Mouse (Mus musculus) forebrain, embryonic 13.5 days (tissue): ENCODE measurements around the gene Tppp2. TPM values are rescaled to one million over a fixed set of nuclear protein-coding genes. Genes with fewer than 3 reads are reported as not detected.

Experiments
- ATAC-seq: fragments of 200-750 bp; cut with Nextera tagmentation; 2 replicates; pipeline ENCODE4 v1.8.0; 2017
- H3K27ac ChIP-seq: fragments of 300-500 bp; sonication (generic); 2 replicates; pipeline ENCODE4 v1.5.1; 2015; ENCODE audit warnings: inconsistent platforms, mild to moderate bottlenecking, moderate library complexity
- H3K27me3 ChIP-seq: fragments of 300-500 bp; sonication (generic); 2 replicates; pipeline ENCODE4 v1.6.1; 2015; ENCODE audit warnings: mild to moderate bottlenecking, inconsistent platforms
- H3K36me3 ChIP-seq: fragments of 300-500 bp; sonication (generic); 2 replicates; pipeline ENCODE4 v1.6.1; 2015; ENCODE audit warnings: mild to moderate bottlenecking, inconsistent platforms; ENCODE audit not compliant: poor library complexity, severe bottlenecking
- H3K4me1 ChIP-seq: fragments of 300-500 bp; sonication (generic); 2 replicates; pipeline ENCODE4 v1.6.1; 2015; ENCODE audit warnings: inconsistent platforms
- H3K4me2 ChIP-seq: fragments of 300-500 bp; sonication (generic); 2 replicates; pipeline ENCODE4 v1.6.1; 2015; ENCODE audit warnings: inconsistent platforms, mild to moderate bottlenecking, moderate library complexity
- H3K4me3 ChIP-seq: fragments of 300-500 bp; sonication (generic); 2 replicates; pipeline ENCODE4 v1.5.1; 2015; ENCODE audit warnings: mild to moderate bottlenecking, inconsistent platforms
- H3K9ac ChIP-seq: fragments of 300-500 bp; sonication (generic); 2 replicates; pipeline ENCODE4 v1.6.1; 2015; ENCODE audit warnings: mild to moderate bottlenecking, inconsistent platforms
- H3K9me3 ChIP-seq: fragments of 300-500 bp; sonication (generic); replicated peaks from 2 replicates; pipeline ENCODE4 v1.6.1; 2016; ENCODE audit warnings: inconsistent platforms
- WGBS: fragments of 180-500 bp; shearing (Covaris S2); methylation state at CpG from one replicate; pipeline ENCODE4 v1.1.7; 2015; 5-methylcytosine and 5-hydroxymethylcytosine counted together
- polyA plus RNA-seq: library from polyadenylated mRNA; unstranded; fragments of >200 nt; fragmentation: Nextera tagmentation; extraction: Ambion mirVana; gene quantifications from 2 replicates; pipeline ENCODE4 v1.2.1, GENCODE M21; 2015

The Tppp2 gene
- polyA plus RNA-seq, 1 experiment from 2014 or later: not detected

GRCm38 (mm10) chr14:51929968-51930367, 11.7 kb downstream of the Tppp2 start:
- Histone ChIP-seq H3K9ac (no peak overlapping the region), H3K36me3 (no peaks in the 10 kb centered on the region), H3K27ac (no peak overlapping the region), H3K4me3 (no peak overlapping the region), H3K4me1 (0 out of 2 replicates have a peak, but pooled peaks cover 5% of the 10 kb centered on the region), H3K4me2 (no peak overlapping the region), H3K9me3 (no peaks in the 10 kb centered on the region), H3K27me3 (no peaks in the 10 kb centered on the region)
- ATAC-seq: no peak
- WGBS: 65% methylated on average over 9 of the region's 9 CpGs

- Histone ChIP-seq H3K4me2 (no peak overlapping the region), H3K9me3 (no peaks in the 10 kb centered on the region), H3K36me3 (no peaks in the 10 kb centered on the region), H3K27me3 (no peaks in the 10 kb centered on the region), H3K4me1 (0 out of 2 replicates have a peak, but pooled peaks cover 5% of the 10 kb centered on the region), H3K4me3 (no peak overlapping the region), H3K27ac (no peak overlapping the region), H3K9ac (peak overlapping the region; percentile 8; the same call in 1 of the 2 replicates)
- WGBS: 30% methylated on average over 5 of the region's 5 CpGs
- peak; percentile 92 for ATAC-seq
These were observed 12.6 kb downstream of the Tppp2 start for GRCm38 (mm10) chr14:51930824-51931223.

GRCm38 (mm10) chr14:51932092-51933020, 14.1 kb downstream of the Tppp2 start:
- Histone ChIP-seq H3K36me3 (no peaks in the 10 kb centered on the region), H3K4me3 (no peak overlapping the region), H3K27me3 (no peaks in the 10 kb centered on the region), H3K4me1 (0 out of 2 replicates have a peak, but pooled peaks cover 5% of the 10 kb centered on the region), H3K4me2 (no peak overlapping the region), H3K27ac (no peak overlapping the region), H3K9me3 (0 out of 2 replicates have a peak, but pooled peaks cover 4% of the 10 kb centered on the region), H3K9ac (no peak overlapping the region)
- WGBS: 83% methylated on average over 10 of the region's 10 CpGs
- ATAC-seq: no peak

DNA sequence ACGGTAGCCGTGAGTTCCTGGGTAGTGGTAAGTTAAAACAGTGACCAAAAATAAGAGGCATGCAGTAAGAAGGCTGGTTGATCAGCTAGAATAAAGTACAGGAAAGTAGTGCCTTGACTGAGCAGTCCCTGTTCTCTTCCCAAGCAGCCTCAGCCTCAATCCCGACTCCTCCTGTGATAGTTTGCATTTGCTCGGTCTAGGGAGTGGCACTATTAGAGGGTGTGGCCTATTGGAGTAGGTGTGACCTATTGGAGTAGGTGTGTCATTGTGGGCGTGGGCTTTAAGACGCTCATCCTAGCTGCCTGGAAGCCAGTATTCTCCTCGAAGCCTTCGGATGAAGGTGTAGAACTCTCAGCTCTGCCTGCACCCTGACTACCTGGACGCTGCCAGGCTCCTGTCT, 20.8 kb downstream of the Tppp2 start:
- no peak for ATAC-seq

DNA sequence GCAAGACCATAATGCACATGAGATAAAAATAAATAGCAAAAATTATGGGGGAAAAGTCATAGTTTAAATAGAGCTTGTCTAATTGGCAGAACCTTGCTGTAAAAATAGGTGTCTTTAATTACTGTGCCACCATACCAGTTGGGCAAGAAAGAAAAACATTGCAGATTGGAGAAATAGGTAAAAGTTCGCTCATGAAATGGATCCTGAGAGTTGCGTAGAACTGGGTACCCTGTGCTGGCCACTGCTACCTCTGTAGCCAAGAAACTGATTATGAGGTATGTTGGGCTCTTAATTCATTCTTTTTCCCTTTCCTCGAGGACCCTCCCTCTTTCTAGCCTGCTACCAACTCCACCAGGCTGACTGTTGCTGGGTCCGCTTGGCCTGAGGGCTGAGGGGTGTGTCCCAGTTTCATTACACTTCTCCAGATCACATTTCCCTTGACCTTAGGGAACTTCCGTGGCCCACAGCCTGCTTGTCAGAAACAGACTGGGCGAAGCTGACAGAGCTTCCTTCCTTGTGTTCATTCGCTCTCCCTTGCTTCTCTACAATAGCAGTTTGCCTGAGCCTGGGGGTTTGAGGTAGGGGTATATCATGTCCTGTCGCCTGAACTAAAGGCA, 22.8 kb downstream of the Tppp2 start:
- Histone ChIP-seq H3K4me2 (no peak overlapping the region), H3K4me3 (no peak overlapping the region), H3K4me1 (no peaks in the 10 kb centered on the region), H3K27me3 (no peaks in the 10 kb centered on the region), H3K9me3 (0 out of 2 replicates have a peak, but pooled peaks cover 7% of the 10 kb centered on the region), H3K36me3 (no peaks in the 10 kb centered on the region), H3K27ac (no peak overlapping the region), H3K9ac (no peak overlapping the region)
- ATAC-seq: no peak
- 39% methylated on average over 8 of the region's 8 CpGs for WGBS

More for the DNA sequence above, 20.8 kb downstream of the Tppp2 start:
- Histone ChIP-seq H3K27ac (no peak overlapping the region), H3K36me3 (no peaks in the 10 kb centered on the region), H3K4me1 (no peaks in the 10 kb centered on the region), H3K27me3 (no peaks in the 10 kb centered on the region), H3K4me3 (no peak overlapping the region), H3K9me3 (0 out of 2 replicates have a peak, but pooled peaks cover 7% of the 10 kb centered on the region), H3K4me2 (no peak overlapping the region), H3K9ac (no peak overlapping the region)
- 87% methylated on average over 9 of the region's 9 CpGs for WGBS

GRCm38 (mm10) chr14:51941577-51941976, 23.4 kb downstream of the Tppp2 start:
- Histone ChIP-seq H3K4me3 (no peak overlapping the region), H3K4me1 (no peaks in the 10 kb centered on the region), H3K4me2 (no peak overlapping the region), H3K27ac (no peak overlapping the region), H3K36me3 (no peaks in the 10 kb centered on the region), H3K9me3 (0 out of 2 replicates have a peak, but pooled peaks cover 4% of the 10 kb centered on the region), H3K27me3 (no peaks in the 10 kb centered on the region), H3K9ac (no peak overlapping the region)
- WGBS: 55% methylated on average over 9 of the region's 9 CpGs
- no peak for ATAC-seq

- H3K27me3 ChIP-seq: no peaks in the 10 kb centered on the region
- 0 out of 2 replicates have a peak, but pooled peaks cover 4% of the 10 kb centered on the region for H3K9me3 ChIP-seq
- H3K4me2 ChIP-seq: no peak overlapping the region
- 74% methylated on average over 7 of the region's 7 CpGs for WGBS
- no peak overlapping the region for H3K9ac ChIP-seq
- H3K27ac ChIP-seq: no peak overlapping the region
- no peaks in the 10 kb centered on the region for H3K4me1 ChIP-seq
- ATAC-seq: no peak
- H3K4me3 ChIP-seq: no peak overlapping the region
- H3K36me3 ChIP-seq: no peaks in the 10 kb centered on the region
These were observed 24.0 kb downstream of the Tppp2 start for GRCm38 (mm10) chr14:51942236-51942635.

DNA sequence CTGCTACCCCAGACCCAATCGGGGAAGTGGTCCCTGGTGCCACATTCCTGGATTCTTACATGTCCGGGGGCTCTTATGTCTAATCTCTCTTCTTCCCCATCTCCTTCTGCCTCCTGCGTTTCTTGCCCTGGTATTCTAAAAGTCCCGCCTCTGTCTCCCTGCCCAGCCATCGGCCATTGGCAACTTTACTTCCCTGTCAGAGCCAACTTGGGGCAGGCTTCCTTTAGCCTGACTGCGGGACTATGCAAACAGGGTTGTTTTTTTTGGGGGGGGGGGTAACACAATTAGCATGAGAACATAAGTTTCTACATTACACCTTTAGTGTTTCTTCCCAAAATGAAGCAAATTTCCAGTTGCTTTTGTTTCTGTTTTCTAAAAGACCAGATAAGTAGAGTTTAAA, 25.1 kb downstream of the Tppp2 start:
- Histone ChIP-seq H3K27me3 (no peaks in the 10 kb centered on the region), H3K4me3 (no peak overlapping the region), H3K27ac (no peak overlapping the region), H3K4me2 (no peak overlapping the region), H3K9ac (no peak overlapping the region), H3K4me1 (no peaks in the 10 kb centered on the region), H3K36me3 (no peaks in the 10 kb centered on the region), H3K9me3 (no peaks in the 10 kb centered on the region)
- no peak for ATAC-seq
- 91% methylated on average over 6 of the region's 6 CpGs for WGBS

GRCm38 (mm10) chr14:51960316-51960715, 42.1 kb downstream of the Tppp2 start:
- Histone ChIP-seq H3K9me3 (no peaks in the 10 kb centered on the region), H3K9ac (no peak overlapping the region), H3K36me3 (no peaks in the 10 kb centered on the region), H3K27me3 (no peaks in the 10 kb centered on the region), H3K4me2 (no peak overlapping the region), H3K4me1 (no peaks in the 10 kb centered on the region), H3K4me3 (no peak overlapping the region), H3K27ac (no peak overlapping the region)
- 86% methylated on average over 2 of the region's 2 CpGs for WGBS
- no peak for ATAC-seq

DNA sequence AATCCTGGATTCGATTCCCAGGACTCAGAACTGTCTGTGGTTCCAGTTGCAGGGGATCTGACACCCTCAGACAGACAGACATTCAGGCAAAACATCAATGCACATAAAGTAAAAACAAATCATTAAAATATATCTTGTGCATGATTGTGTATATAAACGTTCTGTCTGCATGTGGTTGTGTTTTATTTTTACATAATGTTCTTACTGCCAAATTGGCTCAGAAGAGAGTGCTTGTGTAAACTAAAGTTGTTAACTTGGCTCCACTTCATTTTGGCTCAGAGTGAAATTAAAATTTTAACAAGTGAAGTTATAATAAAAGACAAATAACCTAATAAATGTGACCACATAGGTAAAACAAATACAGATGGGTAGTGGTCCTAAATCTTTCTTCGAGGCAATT, 49.2 kb downstream of the Tppp2 start:
- no peak overlapping the region for H3K27ac ChIP-seq
- H3K9ac ChIP-seq: no peak overlapping the region
- H3K27me3 ChIP-seq: 0 out of 2 replicates have a peak, but pooled peaks cover 2% of the 10 kb centered on the region
- no peak for ATAC-seq
- no peak overlapping the region for H3K4me2 ChIP-seq
- H3K36me3 ChIP-seq: no peaks in the 10 kb centered on the region
- H3K4me1 ChIP-seq: no peaks in the 10 kb centered on the region
- no peaks in the 10 kb centered on the region for H3K9me3 ChIP-seq
- H3K4me3 ChIP-seq: no peak overlapping the region
- 88% methylated on average over 3 of the region's 3 CpGs for WGBS
